Mouse (Mus musculus): ENCODE results near the gene Prpf3.
"Not testable (repeated sequence)": the region's sequence is repeated elsewhere in the genome, so short reads cannot be mapped to it uniquely, and the experiment has no call there.

Gene Prpf3

GRCm38 (mm10) chr3:95894317-95895160, 38.9 kb upstream of the Prpf3 start:
- Histone ChIP-seq H3K4me3 (replicated peaks; ENCODE audit: low read length) (peak overlapping the region; percentile 88), H3K36me3 (ENCODE audit: insufficient read depth, low read length) (peaks cover 18% of the 10 kb centered on the region), H3K4me1 (replicated peaks; ENCODE audit: low read depth, low read length) (peaks cover 74% of the 10 kb centered on the region), H3K9me3 (ENCODE audit: low read length) (no peaks in the 10 kb centered on the region), H3K27me3 (ENCODE audit: insufficient read depth, low read length) (no peaks in the 10 kb centered on the region)
- TF ChIP-seq CTCF (conservative IDR thresholded peaks at IDR 0.05; ENCODE audit: low read length) (no peak), POU5F1 (IDR thresholded peaks at IDR 0.05; ENCODE audit: borderline replicate concordance, low read length) (no peak), NANOG (IDR thresholded peaks at IDR 0.05; ENCODE audit: borderline replicate concordance, low read length) (no peak)

- Histone ChIP-seq H3K4me1 (replicated peaks; ENCODE audit: low read depth, low read length) (peaks cover 71% of the 10 kb centered on the region), H3K4me3 (replicated peaks; ENCODE audit: low read length) (peak within 1 kb of the TSS; percentile 88), H3K36me3 (ENCODE audit: insufficient read depth, low read length) (peaks cover 24% of the 10 kb centered on the region)
- H3K9me3 ChIP-seq (ENCODE audit: low read length); H3K27me3 ChIP-seq (ENCODE audit: insufficient read depth, low read length): not testable (repeated sequence)
Observed at GRCm38 (mm10) chr3:95893606-95894316, 38.1 kb upstream of the Prpf3 start, which contains the start of gene Aph1a. Aph1a (plus strand) TSS chr3:95893969.

- Histone ChIP-seq H3K4me3 (replicated peaks; ENCODE audit: low read length) (peak overlapping the region; percentile 88), H3K4me1 (replicated peaks; ENCODE audit: low read depth, low read length) (peaks cover 66% of the 10 kb centered on the region), H3K36me3 (ENCODE audit: insufficient read depth, low read length) (peaks cover 30% of the 10 kb centered on the region), H3K9me3 (ENCODE audit: low read length) (no peaks in the 10 kb centered on the region), H3K27me3 (ENCODE audit: insufficient read depth, low read length) (no peaks in the 10 kb centered on the region)
- no peak for TF ChIP-seq NANOG (IDR thresholded peaks at IDR 0.05; ENCODE audit: borderline replicate concordance, low read length)
- TF ChIP-seq CTCF (conservative IDR thresholded peaks at IDR 0.05; ENCODE audit: low read length): no peak
- no peak for TF ChIP-seq POU5F1 (IDR thresholded peaks at IDR 0.05; ENCODE audit: borderline replicate concordance, low read length)
Observed at GRCm38 (mm10) chr3:95893126-95893525, 37.4 kb upstream of the Prpf3 start.

- peaks cover 62% of the 10 kb centered on the region for H3K4me1 ChIP-seq (replicated peaks; ENCODE audit: low read depth, low read length)
- H3K36me3 ChIP-seq (ENCODE audit: insufficient read depth, low read length): peaks cover 30% of the 10 kb centered on the region
- TF ChIP-seq NANOG (IDR thresholded peaks at IDR 0.05; ENCODE audit: borderline replicate concordance, low read length) (no peak), CTCF (conservative IDR thresholded peaks at IDR 0.05; ENCODE audit: low read length) (no peak), POU5F1 (IDR thresholded peaks at IDR 0.05; ENCODE audit: borderline replicate concordance, low read length) (no peak)
- H3K27me3 ChIP-seq (ENCODE audit: insufficient read depth, low read length): no peaks in the 10 kb centered on the region
- H3K4me3 ChIP-seq (replicated peaks; ENCODE audit: low read length): peak overlapping the region; percentile 74
- no peaks in the 10 kb centered on the region for H3K9me3 ChIP-seq (ENCODE audit: low read length)
Observed at GRCm38 (mm10) chr3:95892066-95893052, 36.7 kb upstream of the Prpf3 start.

- Histone ChIP-seq H3K4me1 (replicated peaks; ENCODE audit: low read depth, low read length) (peaks cover 62% of the 10 kb centered on the region), H3K36me3 (ENCODE audit: insufficient read depth, low read length) (peaks cover 37% of the 10 kb centered on the region), H3K9me3 (ENCODE audit: low read length) (no peaks in the 10 kb centered on the region), H3K4me3 (replicated peaks; ENCODE audit: low read length) (peak within 1 kb of the TSS; percentile 74), H3K27me3 (ENCODE audit: insufficient read depth, low read length) (no peaks in the 10 kb centered on the region)
- TF ChIP-seq NANOG (IDR thresholded peaks at IDR 0.05; ENCODE audit: borderline replicate concordance, low read length) (peak; percentile 33; the same call in 1 of the 2 replicates), CTCF (conservative IDR thresholded peaks at IDR 0.05; ENCODE audit: low read length) (no peak)
Observed at GRCm38 (mm10) chr3:95891211-95892065, 35.8 kb upstream of the Prpf3 start, which contains the start of gene BC028528. BC028528 (minus strand) TSS chr3:95892005.

- no peaks in the 10 kb centered on the region for H3K27me3 ChIP-seq (ENCODE audit: insufficient read depth, low read length)
- peaks cover 57% of the 10 kb centered on the region for H3K4me1 ChIP-seq (replicated peaks; ENCODE audit: low read depth, low read length)
- peaks cover 40% of the 10 kb centered on the region for H3K36me3 ChIP-seq (ENCODE audit: insufficient read depth, low read length)
- TF ChIP-seq NANOG (IDR thresholded peaks at IDR 0.05; ENCODE audit: borderline replicate concordance, low read length): no peak
- no peak for TF ChIP-seq POU5F1 (IDR thresholded peaks at IDR 0.05; ENCODE audit: borderline replicate concordance, low read length)
- no peak for TF ChIP-seq CTCF (conservative IDR thresholded peaks at IDR 0.05; ENCODE audit: low read length)
- H3K4me3 ChIP-seq (replicated peaks; ENCODE audit: low read length): no peak overlapping the region
- no peaks in the 10 kb centered on the region for H3K9me3 ChIP-seq (ENCODE audit: low read length)
Observed at GRCm38 (mm10) chr3:95889664-95890063, 34.0 kb upstream of the Prpf3 start.

GRCm38 (mm10) chr3:95887596-95887995, 31.9 kb upstream of the Prpf3 start:
- TF ChIP-seq NANOG (IDR thresholded peaks at IDR 0.05; ENCODE audit: borderline replicate concordance, low read length): no peak
- no peak for TF ChIP-seq POU5F1 (IDR thresholded peaks at IDR 0.05; ENCODE audit: borderline replicate concordance, low read length)
- TF ChIP-seq CTCF (conservative IDR thresholded peaks at IDR 0.05; ENCODE audit: low read length): no peak
- Histone ChIP-seq H3K36me3 (ENCODE audit: insufficient read depth, low read length) (peaks cover 40% of the 10 kb centered on the region), H3K4me3 (replicated peaks; ENCODE audit: low read length) (no peak overlapping the region), H3K4me1 (replicated peaks; ENCODE audit: low read depth, low read length) (peaks cover 55% of the 10 kb centered on the region), H3K27me3 (ENCODE audit: insufficient read depth, low read length) (peaks cover 5% of the 10 kb centered on the region), H3K9me3 (ENCODE audit: low read length) (no peaks in the 10 kb centered on the region)

Measured in E14TG2a.4 (cell line).